Mouse (Mus musculus): ENCODE measurements around the gene Rhox3a.
"Not testable (repeated sequence)": the region's sequence is repeated elsewhere in the genome, so short reads cannot be mapped to it uniquely, and the experiment has no call there.

The Rhox3a gene

DNA sequence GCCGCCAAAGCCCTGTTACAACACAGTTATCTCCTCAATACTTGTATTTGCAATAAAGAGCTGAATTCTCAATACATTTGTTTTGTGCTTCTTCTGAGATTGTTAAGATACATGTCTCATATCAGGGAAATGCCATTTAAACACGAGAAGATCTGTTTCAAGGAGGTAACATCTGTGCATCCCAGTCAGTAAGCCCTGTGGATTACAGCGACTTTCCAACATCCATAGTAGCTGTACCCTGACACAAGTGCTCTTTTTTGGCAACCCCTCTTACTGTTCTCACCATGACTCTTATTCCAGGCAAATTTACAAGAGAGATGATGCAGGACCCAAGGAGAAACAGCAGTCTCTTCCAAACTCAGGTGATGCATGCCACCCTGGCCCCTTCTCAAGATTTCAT lies at the start of gene Rhox3a:
Gene Rhox3a, plus strand, starts transcription at position 301 of the 400 bp plus-strand sequence.
- DNase-seq (ENCODE audit: low read depth, low spot score): not testable (repeated sequence)

DNA sequence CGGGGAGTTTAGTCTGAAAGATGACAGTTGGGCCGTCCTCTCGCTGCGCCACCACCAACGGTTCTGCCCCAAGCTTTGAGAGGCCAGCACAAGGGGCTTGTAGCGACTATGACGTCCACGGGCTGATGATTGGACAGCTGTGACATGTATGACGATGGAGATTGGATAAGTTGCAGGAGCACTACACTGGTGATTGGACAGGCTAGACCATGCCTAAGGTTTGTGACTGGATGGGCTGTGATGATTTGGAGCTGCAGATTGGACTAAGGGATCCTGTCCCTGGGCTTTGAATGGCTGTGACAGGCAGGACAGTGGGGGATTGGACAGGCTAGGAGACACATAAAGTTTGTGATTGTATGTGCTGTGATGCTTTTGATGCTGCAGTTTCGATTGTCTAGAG lies 38.8 kb upstream of the Rhox3a start, which contains the start of gene Gm9:
Gene Gm9, minus strand, starts transcription at position 101 of the 400 bp plus-strand sequence.
- no peak for DNase-seq (ENCODE audit: low read depth, low spot score)

GRCm38 (mm10) chrX:37222158-37222557 lies 27.6 kb upstream of the Rhox3a start, which contains the start of gene Rhox1:
TSS of gene Rhox1 (minus strand) at chrX:37222258.
- DNase-seq (ENCODE audit: low read depth, low spot score): not testable (repeated sequence)

GRCm38 (mm10) chrX:37244676-37245075 lies 5.0 kb upstream of the Rhox3a start, which contains the start of gene Rhox2a:
TSS of gene Rhox2a (plus strand) at chrX:37244976.
- not testable (repeated sequence) for DNase-seq (ENCODE audit: low read depth, low spot score)

- DNase-seq (ENCODE audit: low read depth, low spot score): not testable (repeated sequence)
These were observed 15.3 kb downstream of the Rhox3a start, which contains the start of gene Rhox4a for GRCm38 (mm10) chrX:37265038-37265437. TSS of gene Rhox4a (plus strand) at chrX:37265338.

Measured in telencephalon, adult 2 months (tissue).